Mouse (Mus musculus): Measurements from ENCODE around the gene Atg16l1. TPM values are rescaled to one million over a fixed set of nuclear protein-coding genes. Genes with fewer than 3 reads are reported as not detected.
A peak's percentile ranks its signal among the peaks of the same experiment; 100 is the strongest.

The Atg16l1 gene
- total and polyA plus RNA-seq, 2 experiments from 2014 or later, result 54.2 to 72.9 TPM

DNA sequence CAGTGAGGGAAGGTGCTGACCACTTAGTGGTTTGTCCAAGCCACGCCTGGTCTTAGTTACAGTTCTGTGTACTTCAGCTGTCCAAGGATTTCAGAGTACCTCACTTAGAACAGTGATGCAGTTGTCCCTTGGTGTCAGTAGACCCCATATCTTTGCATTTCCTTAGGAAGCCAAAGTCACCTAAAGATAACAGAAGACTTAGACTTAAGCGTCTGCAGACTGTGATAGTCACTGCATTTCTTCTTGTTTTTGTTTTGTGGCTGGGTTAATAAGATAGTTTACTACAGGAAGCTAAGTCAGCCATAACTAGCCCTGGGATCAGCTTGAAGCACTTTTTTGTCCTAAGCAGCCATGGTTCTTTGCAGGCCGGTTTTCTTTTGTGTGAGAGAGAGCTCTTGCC is 14.8 kb downstream of the Atg16l1 start:
- Histone ChIP-seq H3K9me3 (ENCODE audit: low read length) (no peaks in the 10 kb centered on the region), H3K36me3 (ENCODE audit: insufficient read depth, low read length) (peaks cover 70% of the 10 kb centered on the region), H3K4me2 (ENCODE audit: low read depth, low read length) (no peak overlapping the region), H3K27ac (no peak overlapping the region), H3K27me3 (ENCODE audit: insufficient read depth, low read length) (no peaks in the 10 kb centered on the region), H3K4me3 (ENCODE audit: low read length) (no peak overlapping the region), H3K4me1 (ENCODE audit: insufficient read depth, low read length) (no peaks in the 10 kb centered on the region), H3K9ac (replicated peaks; ENCODE audit: low read length) (no peak overlapping the region)
- ATAC-seq (no peak), DNase-seq (ENCODE audit: low spot score) (no peak)
- 91% methylated on average over 3 of the region's 3 CpGs for WGBS
- no peak for TF ChIP-seq CTCF (IDR thresholded peaks at IDR 0.05; ENCODE audit: low read depth)

DNA sequence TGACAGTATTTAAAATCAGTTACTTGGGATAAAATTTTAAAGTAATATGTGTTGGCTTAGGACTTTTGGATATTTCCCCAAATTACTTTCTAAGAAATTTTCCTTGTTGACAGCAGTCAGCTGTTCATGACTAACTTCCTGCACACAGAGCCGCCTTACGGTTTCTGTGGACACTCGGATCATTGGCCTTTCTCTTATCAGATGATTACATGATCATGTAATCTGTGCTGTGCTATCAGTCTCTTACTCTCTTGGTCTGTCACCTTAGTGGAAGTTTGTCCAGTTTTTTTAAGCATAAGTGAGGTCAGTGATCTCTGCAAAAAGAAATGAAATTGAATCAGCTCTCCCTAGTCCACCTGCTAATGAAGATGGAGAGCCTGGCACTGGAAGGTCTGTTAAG is 16.1 kb downstream of the Atg16l1 start:
- Histone ChIP-seq H3K9me3 (ENCODE audit: low read length) (no peaks in the 10 kb centered on the region), H3K4me1 (ENCODE audit: insufficient read depth, low read length) (no peaks in the 10 kb centered on the region), H3K27ac (no peak overlapping the region), H3K27me3 (ENCODE audit: insufficient read depth, low read length) (no peaks in the 10 kb centered on the region), H3K36me3 (ENCODE audit: insufficient read depth, low read length) (peaks cover 70% of the 10 kb centered on the region), H3K4me3 (ENCODE audit: low read length) (no peak overlapping the region), H3K4me2 (ENCODE audit: low read depth, low read length) (no peak overlapping the region), H3K9ac (replicated peaks; ENCODE audit: low read length) (no peak overlapping the region)
- TF ChIP-seq CTCF (IDR thresholded peaks at IDR 0.05; ENCODE audit: low read depth), result no peak
- 98% methylated on average over 3 of the region's 3 CpGs for WGBS
- DNase-seq (ENCODE audit: low spot score), result no peak
- no peak for ATAC-seq

DNA sequence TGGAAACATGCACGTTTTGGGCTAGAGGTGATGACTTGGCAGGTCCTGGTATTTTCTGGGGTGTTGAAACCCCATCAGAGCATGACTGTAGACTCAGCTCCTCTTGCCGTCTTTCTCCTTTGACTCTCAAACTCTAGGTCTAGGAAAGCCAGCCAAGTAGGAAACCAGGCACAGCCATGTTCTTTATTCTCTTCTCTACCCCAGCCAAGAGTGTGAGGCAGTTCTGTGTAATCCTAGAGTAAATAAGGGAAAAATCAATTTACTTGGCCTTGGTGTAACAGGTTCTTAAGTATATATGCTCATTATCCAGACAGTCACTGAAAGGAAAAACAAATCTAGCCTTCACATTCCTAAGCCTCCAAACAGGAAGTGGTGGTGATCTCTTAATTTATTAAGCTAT is 17.7 kb downstream of the Atg16l1 start:
- no peak overlapping the region for H3K4me3 ChIP-seq (ENCODE audit: low read length)
- no peak for DNase-seq (ENCODE audit: low spot score)
- no peak overlapping the region for H3K9ac ChIP-seq (replicated peaks; ENCODE audit: low read length)
- no peak overlapping the region for H3K4me2 ChIP-seq (ENCODE audit: low read depth, low read length)
- WGBS, result 88% methylated on average over 2 of the region's 2 CpGs
- no peak overlapping the region for H3K27ac ChIP-seq
- TF ChIP-seq CTCF (IDR thresholded peaks at IDR 0.05; ENCODE audit: low read depth), result no peak
- no peaks in the 10 kb centered on the region for H3K4me1 ChIP-seq (ENCODE audit: insufficient read depth, low read length)
- no peak for ATAC-seq
- no peaks in the 10 kb centered on the region for H3K27me3 ChIP-seq (ENCODE audit: insufficient read depth, low read length)
- H3K36me3 ChIP-seq (ENCODE audit: insufficient read depth, low read length), result peaks cover 71% of the 10 kb centered on the region
- no peaks in the 10 kb centered on the region for H3K9me3 ChIP-seq (ENCODE audit: low read length)

DNA sequence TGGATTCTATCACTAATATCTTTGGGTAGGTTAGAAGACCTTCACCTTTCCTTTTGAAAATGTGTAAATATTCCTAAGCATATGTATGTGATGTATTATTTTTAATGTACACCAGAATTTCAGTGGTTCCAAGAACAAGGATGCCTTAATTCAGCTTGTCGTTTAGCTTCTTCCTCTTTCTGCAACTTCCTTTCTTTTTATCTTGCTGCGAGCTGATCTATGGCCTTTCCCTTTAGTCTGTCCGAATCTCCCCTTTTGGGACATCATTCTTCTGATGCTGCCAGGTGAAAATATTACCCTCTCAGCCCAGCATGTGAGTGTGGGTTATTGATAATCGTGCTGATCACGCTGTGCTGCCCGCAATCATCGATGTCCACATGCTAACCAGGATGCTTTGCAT is 19.2 kb downstream of the Atg16l1 start:
- ATAC-seq, result no peak

DNA sequence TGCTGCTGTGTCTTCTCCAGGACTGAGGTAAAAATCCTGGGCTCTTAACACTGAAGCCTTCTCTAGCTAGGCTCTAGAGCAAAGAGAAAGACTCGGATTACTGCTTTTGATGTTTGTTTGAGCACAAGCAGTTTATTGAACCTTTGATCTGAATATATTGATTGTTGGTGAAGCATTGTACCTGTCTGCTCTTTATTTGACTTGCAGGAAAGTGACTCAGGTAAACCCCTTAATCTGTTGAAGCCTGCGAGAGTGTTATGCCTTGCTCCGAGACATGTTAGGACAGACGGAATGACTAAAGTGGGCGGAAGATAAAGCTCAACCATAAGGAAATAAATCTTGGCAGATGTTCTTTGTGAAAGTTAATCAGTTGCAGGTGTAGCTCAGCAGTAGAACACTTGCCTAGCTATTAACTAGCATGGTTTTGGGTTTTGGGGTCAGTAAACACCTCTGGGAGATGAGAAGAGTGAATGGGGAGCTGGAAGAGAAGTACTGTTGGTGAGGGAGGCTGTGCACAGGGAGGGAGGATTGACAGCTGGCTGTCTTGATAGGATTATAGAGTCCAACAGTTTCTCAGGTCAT is 23.6 kb downstream of the Atg16l1 start:
- Histone ChIP-seq H3K4me1 (ENCODE audit: insufficient read depth, low read length) (no peaks in the 10 kb centered on the region), H3K27me3 (ENCODE audit: insufficient read depth, low read length) (no peaks in the 10 kb centered on the region), H3K27ac (no peak overlapping the region), H3K9me3 (ENCODE audit: low read length) (no peaks in the 10 kb centered on the region), H3K9ac (replicated peaks; ENCODE audit: low read length) (no peak overlapping the region), H3K36me3 (ENCODE audit: insufficient read depth, low read length) (peaks cover 78% of the 10 kb centered on the region), H3K4me3 (ENCODE audit: low read length) (no peak overlapping the region), H3K4me2 (ENCODE audit: low read depth, low read length) (no peak overlapping the region)
- DNase-seq (ENCODE audit: low spot score) (no peak), ATAC-seq (no peak)
- TF ChIP-seq CTCF (IDR thresholded peaks at IDR 0.05; ENCODE audit: low read depth), result no peak
- WGBS, result 88% methylated on average over 5 of the region's 5 CpGs

More for the DNA sequence above, 19.2 kb downstream of the Atg16l1 start:
- WGBS, result 98% methylated on average over 7 of the region's 7 CpGs
- Histone ChIP-seq H3K27ac (no peak overlapping the region), H3K9ac (replicated peaks; ENCODE audit: low read length) (no peak overlapping the region), H3K4me3 (ENCODE audit: low read length) (no peak overlapping the region), H3K4me1 (ENCODE audit: insufficient read depth, low read length) (no peaks in the 10 kb centered on the region), H3K4me2 (ENCODE audit: low read depth, low read length) (no peak overlapping the region), H3K36me3 (ENCODE audit: insufficient read depth, low read length) (peaks cover 80% of the 10 kb centered on the region), H3K9me3 (ENCODE audit: low read length) (no peaks in the 10 kb centered on the region), H3K27me3 (ENCODE audit: insufficient read depth, low read length) (no peaks in the 10 kb centered on the region)
- TF ChIP-seq CTCF (IDR thresholded peaks at IDR 0.05; ENCODE audit: low read depth), result no peak
- DNase-seq (ENCODE audit: low spot score), result no peak

DNA sequence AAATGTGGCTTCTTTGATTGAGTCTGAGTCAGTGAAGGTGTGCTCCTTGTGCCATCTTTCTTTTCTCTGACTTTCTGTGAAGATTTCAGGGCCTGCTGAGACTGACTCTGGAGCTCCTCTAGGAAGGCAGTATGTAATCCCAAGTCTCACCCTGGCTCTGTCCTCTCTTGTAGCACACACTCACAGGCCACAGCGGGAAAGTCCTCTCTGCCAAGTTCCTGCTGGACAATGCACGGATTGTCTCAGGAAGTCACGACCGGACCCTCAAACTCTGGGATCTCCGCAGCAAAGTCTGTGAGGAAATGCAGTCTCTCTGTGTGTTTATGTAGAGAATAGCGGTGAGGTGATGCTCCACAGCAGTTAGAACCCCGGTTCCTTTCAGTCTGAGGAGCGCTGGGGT is 30.0 kb downstream of the Atg16l1 start:
- Histone ChIP-seq H3K36me3 (ENCODE audit: insufficient read depth, low read length) (peaks cover 59% of the 10 kb centered on the region), H3K4me3 (ENCODE audit: low read length) (no peak overlapping the region), H3K9ac (replicated peaks; ENCODE audit: low read length) (no peak overlapping the region), H3K27me3 (ENCODE audit: insufficient read depth, low read length) (no peaks in the 10 kb centered on the region), H3K4me1 (ENCODE audit: insufficient read depth, low read length) (no peaks in the 10 kb centered on the region), H3K9me3 (ENCODE audit: low read length) (no peaks in the 10 kb centered on the region), H3K4me2 (ENCODE audit: low read depth, low read length) (no peak overlapping the region), H3K27ac (peak overlapping the region; percentile 37; the same call in 1 of the 2 replicates)
- DNase-seq (ENCODE audit: low spot score) (peak; percentile 48), ATAC-seq (peak; percentile 72)
- no peak for TF ChIP-seq CTCF (IDR thresholded peaks at IDR 0.05; ENCODE audit: low read depth)
- WGBS, result 72% methylated on average over 8 of the region's 8 CpGs

DNA sequence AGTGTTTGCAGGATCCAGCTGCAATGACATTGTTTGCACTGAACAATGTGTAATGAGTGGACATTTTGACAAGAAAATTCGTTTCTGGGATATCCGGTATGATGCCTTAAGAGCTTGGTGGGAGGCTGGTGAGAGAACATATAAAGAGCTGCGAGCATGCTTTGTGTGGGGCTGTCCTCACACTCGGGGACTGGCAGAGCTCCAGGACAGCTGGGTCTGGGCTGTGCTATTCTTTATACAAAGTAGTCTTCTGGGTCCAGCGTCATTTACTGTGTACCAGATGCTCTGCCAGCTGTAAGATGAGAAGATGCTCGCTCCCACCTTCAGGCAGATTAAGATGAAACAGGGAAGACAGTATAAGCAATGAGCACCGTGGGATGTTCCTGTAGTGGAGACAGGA is 30.6 kb downstream of the Atg16l1 start:
- no peak for TF ChIP-seq CTCF (IDR thresholded peaks at IDR 0.05; ENCODE audit: low read depth)
- H3K27me3 ChIP-seq (ENCODE audit: insufficient read depth, low read length), result no peaks in the 10 kb centered on the region
- ATAC-seq (peak; percentile 78), DNase-seq (ENCODE audit: low spot score) (peak; percentile 70)
- no peaks in the 10 kb centered on the region for H3K9me3 ChIP-seq (ENCODE audit: low read length)
- no peak overlapping the region for H3K4me3 ChIP-seq (ENCODE audit: low read length)
- H3K4me2 ChIP-seq (ENCODE audit: low read depth, low read length), result no peak overlapping the region
- no peak overlapping the region for H3K9ac ChIP-seq (replicated peaks; ENCODE audit: low read length)
- no peaks in the 10 kb centered on the region for H3K4me1 ChIP-seq (ENCODE audit: insufficient read depth, low read length)
- WGBS, result 52% methylated on average over 7 of the region's 7 CpGs
- peak overlapping the region; percentile 37; the same call in 1 of the 2 replicates for H3K27ac ChIP-seq
- peaks cover 59% of the 10 kb centered on the region for H3K36me3 ChIP-seq (ENCODE audit: insufficient read depth, low read length)

Data from hindbrain, postnatal 0 days (tissue).